Mouse (Mus musculus): ENCODE results near the gene Rmnd5a. TPM values are rescaled to one million over a fixed set of nuclear protein-coding genes. Genes with fewer than 3 reads are reported as not detected.
A peak's percentile ranks its signal among the peaks of the same experiment; 100 is the strongest.

Gene Rmnd5a
- polyA plus RNA-seq, 1 experiment, result 38.1 TPM

- peaks cover 2% of the 10 kb centered on the region; the same call in 1 of the 2 replicates for H3K4me1 ChIP-seq (ENCODE audit: control insufficient read depth, insufficient read depth, insufficient read length, low read length)
- no peak overlapping the region for H3K27ac ChIP-seq (replicated peaks; ENCODE audit: low read depth, low read length)
Observed at GRCm38 (mm10) chr6:71420848-71421247, 19.6 kb downstream of the Rmnd5a start.

GRCm38 (mm10) chr6:71418874-71419273 lies 21.6 kb downstream of the Rmnd5a start:
- H3K27ac ChIP-seq (replicated peaks; ENCODE audit: low read depth, low read length), result peak overlapping the region; percentile 70
- H3K4me1 ChIP-seq (ENCODE audit: control insufficient read depth, insufficient read depth, insufficient read length, low read length), result peaks cover 10% of the 10 kb centered on the region; the same call in 1 of the 2 replicates
- no peak overlapping the region for H3K4me3 ChIP-seq (ENCODE audit: insufficient read depth, low read depth, low read length)

More at GRCm38 (mm10) chr6:71420848-71421247, 19.6 kb downstream of the Rmnd5a start:
- H3K4me3 ChIP-seq (ENCODE audit: insufficient read depth, low read depth, low read length), result no peak overlapping the region

- Histone ChIP-seq H3K27ac (replicated peaks; ENCODE audit: low read depth, low read length) (peak overlapping the region; percentile 34; the same call in 1 of the 2 replicates), H3K4me3 (ENCODE audit: insufficient read depth, low read depth, low read length) (no peak overlapping the region), H3K4me1 (ENCODE audit: control insufficient read depth, insufficient read depth, insufficient read length, low read length) (peaks cover 10% of the 10 kb centered on the region; the same call in 1 of the 2 replicates)
Observed at GRCm38 (mm10) chr6:71415446-71415845, 25.0 kb downstream of the Rmnd5a start.

- H3K4me1 ChIP-seq (ENCODE audit: control insufficient read depth, insufficient read depth, insufficient read length, low read length), result peaks cover 10% of the 10 kb centered on the region; the same call in 1 of the 2 replicates
- H3K27ac ChIP-seq (replicated peaks; ENCODE audit: low read depth, low read length), result no peak overlapping the region
- no peak overlapping the region for H3K4me3 ChIP-seq (ENCODE audit: insufficient read depth, low read depth, low read length)
Observed at GRCm38 (mm10) chr6:71414624-71415023, 25.8 kb downstream of the Rmnd5a start.

- no peaks in the 10 kb centered on the region for H3K4me1 ChIP-seq (ENCODE audit: control insufficient read depth, insufficient read depth, insufficient read length, low read length)
- no peak overlapping the region for H3K27ac ChIP-seq (replicated peaks; ENCODE audit: low read depth, low read length)
- H3K4me3 ChIP-seq (ENCODE audit: insufficient read depth, low read depth, low read length), result no peak overlapping the region
Observed at GRCm38 (mm10) chr6:71398829-71399609, 41.4 kb downstream of the Rmnd5a start.

- H3K27ac ChIP-seq (replicated peaks; ENCODE audit: low read depth, low read length), result no peak overlapping the region
- H3K4me3 ChIP-seq (ENCODE audit: insufficient read depth, low read depth, low read length), result no peak overlapping the region
- H3K4me1 ChIP-seq (ENCODE audit: control insufficient read depth, insufficient read depth, insufficient read length, low read length), result no peaks in the 10 kb centered on the region
Observed at GRCm38 (mm10) chr6:71396761-71397160, 43.7 kb downstream of the Rmnd5a start.

GRCm38 (mm10) chr6:71396016-71396415 lies 44.4 kb downstream of the Rmnd5a start:
- Histone ChIP-seq H3K4me3 (ENCODE audit: insufficient read depth, low read depth, low read length) (no peak overlapping the region), H3K27ac (replicated peaks; ENCODE audit: low read depth, low read length) (no peak overlapping the region), H3K4me1 (ENCODE audit: control insufficient read depth, insufficient read depth, insufficient read length, low read length) (no peaks in the 10 kb centered on the region)

GRCm38 (mm10) chr6:71390496-71390895 lies 49.9 kb downstream of the Rmnd5a start:
- Histone ChIP-seq H3K4me3 (ENCODE audit: insufficient read depth, low read depth, low read length) (no peak overlapping the region), H3K4me1 (ENCODE audit: control insufficient read depth, insufficient read depth, insufficient read length, low read length) (no peaks in the 10 kb centered on the region), H3K27ac (replicated peaks; ENCODE audit: low read depth, low read length) (no peak overlapping the region)

- Histone ChIP-seq H3K4me1 (ENCODE audit: control insufficient read depth, insufficient read depth, insufficient read length, low read length) (no peaks in the 10 kb centered on the region), H3K27ac (replicated peaks; ENCODE audit: low read depth, low read length) (no peak overlapping the region), H3K4me3 (ENCODE audit: insufficient read depth, low read depth, low read length) (no peak overlapping the region)
Observed at GRCm38 (mm10) chr6:71381654-71382053, 58.8 kb downstream of the Rmnd5a start.

- no peaks in the 10 kb centered on the region for H3K4me1 ChIP-seq (ENCODE audit: control insufficient read depth, insufficient read depth, insufficient read length, low read length)
- no peak overlapping the region for H3K4me3 ChIP-seq (ENCODE audit: insufficient read depth, low read depth, low read length)
- no peak overlapping the region for H3K27ac ChIP-seq (replicated peaks; ENCODE audit: low read depth, low read length)
Observed at GRCm38 (mm10) chr6:71376711-71377110, 63.7 kb downstream of the Rmnd5a start.

GRCm38 (mm10) chr6:71374921-71375320 lies 65.5 kb downstream of the Rmnd5a start:
- no peaks in the 10 kb centered on the region for H3K4me1 ChIP-seq (ENCODE audit: control insufficient read depth, insufficient read depth, insufficient read length, low read length)
- H3K27ac ChIP-seq (replicated peaks; ENCODE audit: low read depth, low read length), result no peak overlapping the region
- H3K4me3 ChIP-seq (ENCODE audit: insufficient read depth, low read depth, low read length), result no peak overlapping the region

GRCm38 (mm10) chr6:71374311-71374829 lies 66.1 kb downstream of the Rmnd5a start:
- H3K27ac ChIP-seq (replicated peaks; ENCODE audit: low read depth, low read length), result no peak overlapping the region
- no peak overlapping the region for H3K4me3 ChIP-seq (ENCODE audit: insufficient read depth, low read depth, low read length)

GRCm38 (mm10) chr6:71373249-71373775 lies 67.1 kb downstream of the Rmnd5a start, which contains the start of gene Cd8a:
Gene Cd8a, plus strand, starts transcription at chr6:71373427.
- H3K27ac ChIP-seq (replicated peaks; ENCODE audit: low read depth, low read length), result no peak within 1 kb of the TSS
- no peak within 1 kb of the TSS for H3K4me3 ChIP-seq (ENCODE audit: insufficient read depth, low read depth, low read length)
- no peaks in the 10 kb centered on the region for H3K4me1 ChIP-seq (ENCODE audit: control insufficient read depth, insufficient read depth, insufficient read length, low read length)

More at GRCm38 (mm10) chr6:71374311-71374829, 66.1 kb downstream of the Rmnd5a start:
- H3K4me1 ChIP-seq (ENCODE audit: control insufficient read depth, insufficient read depth, insufficient read length, low read length), result no peaks in the 10 kb centered on the region

GRCm38 (mm10) chr6:71372041-71372720 lies 68.3 kb downstream of the Rmnd5a start:
- Histone ChIP-seq H3K4me1 (ENCODE audit: control insufficient read depth, insufficient read depth, insufficient read length, low read length) (no peaks in the 10 kb centered on the region), H3K27ac (replicated peaks; ENCODE audit: low read depth, low read length) (no peak overlapping the region), H3K4me3 (ENCODE audit: insufficient read depth, low read depth, low read length) (no peak overlapping the region)

- H3K4me3 ChIP-seq (ENCODE audit: insufficient read depth, low read depth, low read length), result no peak overlapping the region
- no peaks in the 10 kb centered on the region for H3K4me1 ChIP-seq (ENCODE audit: control insufficient read depth, insufficient read depth, insufficient read length, low read length)
- no peak overlapping the region for H3K27ac ChIP-seq (replicated peaks; ENCODE audit: low read depth, low read length)
Observed at GRCm38 (mm10) chr6:71371085-71371605, 69.3 kb downstream of the Rmnd5a start.
